Mouse (Mus musculus) heart, embryonic 13.5 days (tissue): ENCODE measurements around the gene Specc1. TPM values are rescaled to one million over a fixed set of nuclear protein-coding genes. Genes with fewer than 3 reads are reported as not detected.

Experiments
- ATAC-seq: fragments of 200-750 bp; cut with Nextera tagmentation; 2 replicates; pipeline ENCODE4 v1.8.0; 2017; ENCODE audit warnings: moderate TSS enrichment; ENCODE audit not compliant: insufficient number of reproducible peaks, low FRiP score, low TSS enrichment; ENCODE audit errors: extremely low read depth
- H3K27ac ChIP-seq: fragments of 300-500 bp; sonication (generic); replicated peaks from 2 replicates; pipeline ENCODE4 v1.5.1; 2015; ENCODE audit warnings: moderate library complexity, mild to moderate bottlenecking, inconsistent platforms
- H3K27me3 ChIP-seq: fragments of 300-500 bp; sonication (generic); replicated peaks from 2 replicates; pipeline ENCODE4 v1.6.1; 2015; ENCODE audit warnings: mild to moderate bottlenecking, inconsistent platforms
- H3K36me3 ChIP-seq: fragments of 300-500 bp; sonication (generic); 2 replicates; pipeline ENCODE4 v1.6.1; 2015; ENCODE audit warnings: mild to moderate bottlenecking, inconsistent platforms
- H3K4me1 ChIP-seq: fragments of 300-500 bp; sonication (generic); 2 replicates; pipeline ENCODE4 v1.6.1; 2015; ENCODE audit warnings: inconsistent platforms
- H3K4me2 ChIP-seq: fragments of 300-500 bp; sonication (generic); 2 replicates; pipeline ENCODE4 v1.6.1; 2015; ENCODE audit warnings: inconsistent platforms, mild to moderate bottlenecking, moderate library complexity
- H3K4me3 ChIP-seq: fragments of 300-500 bp; sonication (generic); 2 replicates; pipeline ENCODE4 v1.5.1; 2015; ENCODE audit warnings: moderate library complexity, mild to moderate bottlenecking, inconsistent platforms
- H3K9ac ChIP-seq: fragments of 300-500 bp; sonication (generic); 2 replicates; pipeline ENCODE4 v1.6.1; 2015; ENCODE audit warnings: inconsistent platforms, mild to moderate bottlenecking, moderate library complexity
- H3K9me3 ChIP-seq: fragments of 300-500 bp; sonication (generic); 2 replicates; pipeline ENCODE4 v1.6.1; 2016; ENCODE audit warnings: inconsistent platforms
- WGBS: fragments of 180-500 bp; shearing (Covaris S2); methylation state at CpG from one replicate; pipeline ENCODE4 v1.1.7; 2015; ENCODE audit warnings: mixed read lengths; 5-methylcytosine and 5-hydroxymethylcytosine counted together
- polyA plus RNA-seq: library from polyadenylated mRNA; unstranded; fragments of >200 nt; fragmentation: Nextera tagmentation; extraction: Ambion mirVana; gene quantifications from 2 replicates; pipeline ENCODE4 v1.2.1, GENCODE M21; 2015

The Specc1 gene
- polyA plus RNA-seq, 1 experiment from 2014 or later: 13.1 TPM

GRCm38 (mm10) chr11:62192050-62192449 lies 235.5 kb downstream of the Specc1 start:
- no peaks in the 10 kb centered on the region for H3K9me3 ChIP-seq
- no peak overlapping the region for H3K27ac ChIP-seq
- 65% methylated on average over 3 of the region's 3 CpGs for WGBS
- no peak overlapping the region for H3K4me2 ChIP-seq
- H3K36me3 ChIP-seq: no peaks in the 10 kb centered on the region; the same call in 1 of the 2 replicates
- no peaks in the 10 kb centered on the region for H3K27me3 ChIP-seq
- no peaks in the 10 kb centered on the region for H3K4me1 ChIP-seq
- H3K4me3 ChIP-seq: no peak overlapping the region
- H3K9ac ChIP-seq: no peak overlapping the region
- no peak for ATAC-seq

DNA sequence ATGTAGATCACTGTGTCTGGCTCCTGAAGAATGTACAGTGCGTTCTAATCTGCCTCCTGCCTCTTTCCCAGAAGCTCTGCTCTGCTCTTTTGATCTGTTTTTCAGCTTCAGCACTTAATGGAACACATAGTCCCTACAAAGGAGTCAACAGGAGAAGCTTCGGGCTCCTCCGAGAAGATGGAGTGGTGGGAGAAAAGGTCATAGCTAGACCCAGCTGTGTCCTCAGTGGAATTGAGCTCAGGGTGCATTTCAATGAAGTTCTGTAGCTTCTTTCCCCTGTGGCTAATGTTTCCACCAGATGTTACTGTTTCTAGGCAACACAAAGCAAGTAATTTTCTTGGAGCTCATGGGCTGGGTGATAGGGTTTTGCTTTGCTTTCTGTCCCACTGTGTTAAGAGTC lies 236.6 kb downstream of the Specc1 start:
- Histone ChIP-seq H3K36me3 (no peaks in the 10 kb centered on the region; the same call in 1 of the 2 replicates), H3K4me2 (no peak overlapping the region), H3K4me1 (no peaks in the 10 kb centered on the region), H3K27me3 (no peaks in the 10 kb centered on the region), H3K4me3 (no peak overlapping the region), H3K27ac (no peak overlapping the region), H3K9me3 (no peaks in the 10 kb centered on the region), H3K9ac (no peak overlapping the region)
- ATAC-seq: no peak
- 85% methylated on average over 3 of the region's 3 CpGs for WGBS

GRCm38 (mm10) chr11:62194217-62194616 lies 237.7 kb downstream of the Specc1 start:
- Histone ChIP-seq H3K4me1 (no peaks in the 10 kb centered on the region), H3K36me3 (no peaks in the 10 kb centered on the region; the same call in 1 of the 2 replicates), H3K4me3 (no peak overlapping the region), H3K4me2 (no peak overlapping the region), H3K27me3 (no peaks in the 10 kb centered on the region), H3K9ac (no peak overlapping the region), H3K27ac (no peak overlapping the region), H3K9me3 (no peaks in the 10 kb centered on the region)
- no peak for ATAC-seq

- H3K36me3 ChIP-seq: peaks cover 6% of the 10 kb centered on the region; the same call in 1 of the 2 replicates
- H3K9me3 ChIP-seq: no peaks in the 10 kb centered on the region
- no peak overlapping the region for H3K27ac ChIP-seq
- H3K4me3 ChIP-seq: no peak overlapping the region
- no peaks in the 10 kb centered on the region for H3K27me3 ChIP-seq
- H3K4me2 ChIP-seq: no peak overlapping the region
- no peaks in the 10 kb centered on the region for H3K4me1 ChIP-seq
- ATAC-seq: no peak
- 63% methylated on average over 5 of the region's 5 CpGs for WGBS
- H3K9ac ChIP-seq: no peak overlapping the region
Observed at GRCm38 (mm10) chr11:62200901-62201512, 244.4 kb downstream of the Specc1 start.

DNA sequence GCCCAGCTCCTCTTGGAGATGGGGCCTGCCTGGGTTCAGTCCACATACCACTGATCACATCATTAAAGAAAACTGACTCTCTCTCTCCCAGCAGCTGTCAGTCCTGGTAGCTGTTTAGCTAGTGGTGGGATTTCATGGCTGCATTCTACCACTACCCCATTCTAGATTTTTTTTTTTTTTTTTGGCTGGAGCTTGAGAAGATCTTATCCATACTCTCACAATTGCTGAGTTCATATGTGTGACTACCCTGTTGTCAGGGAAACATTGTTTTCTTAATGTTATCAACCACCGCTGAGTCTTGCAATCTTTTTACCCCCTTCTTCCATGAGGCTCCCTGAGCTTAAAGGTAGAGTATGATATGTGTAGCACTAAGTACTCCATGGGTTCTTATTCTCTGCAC lies 246.1 kb downstream of the Specc1 start:
- no peak overlapping the region for H3K4me2 ChIP-seq
- ATAC-seq: no peak
- H3K27ac ChIP-seq: no peak overlapping the region
- no peak overlapping the region for H3K4me3 ChIP-seq
- H3K36me3 ChIP-seq: peaks cover 16% of the 10 kb centered on the region
- H3K9me3 ChIP-seq: no peaks in the 10 kb centered on the region
- WGBS: 74% methylated on average over 1 of the region's 1 CpGs
- no peaks in the 10 kb centered on the region for H3K27me3 ChIP-seq
- H3K9ac ChIP-seq: no peak overlapping the region
- H3K4me1 ChIP-seq: no peaks in the 10 kb centered on the region

DNA sequence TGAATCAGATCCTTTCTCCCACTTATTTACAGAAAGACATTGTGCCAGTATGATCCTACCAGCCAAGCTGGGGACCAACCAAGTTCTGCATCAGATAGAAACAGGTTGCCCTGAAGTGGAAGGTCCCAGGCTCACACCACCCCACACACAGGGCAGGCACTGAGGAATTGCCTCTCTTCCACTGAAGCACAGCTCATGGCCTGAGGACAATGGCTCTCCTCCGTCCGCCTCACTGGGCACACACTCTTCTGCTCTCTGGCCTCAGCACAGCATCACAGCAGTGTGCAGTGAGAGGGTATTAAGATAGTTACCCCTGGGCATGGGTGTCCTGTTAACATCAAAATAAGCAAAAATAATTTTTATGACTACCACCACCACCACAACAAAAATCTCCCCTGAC lies 252.5 kb downstream of the Specc1 start:
- peaks cover 22% of the 10 kb centered on the region for H3K36me3 ChIP-seq
- H3K4me2 ChIP-seq: no peak overlapping the region
- no peak overlapping the region for H3K27ac ChIP-seq
- no peaks in the 10 kb centered on the region for H3K9me3 ChIP-seq
- WGBS: 87% methylated on average over 2 of the region's 2 CpGs
- 0 out of 2 replicates have a peak, but pooled peaks cover 8% of the 10 kb centered on the region for H3K4me1 ChIP-seq
- ATAC-seq: no peak
- no peak overlapping the region for H3K9ac ChIP-seq
- no peaks in the 10 kb centered on the region for H3K27me3 ChIP-seq
- H3K4me3 ChIP-seq: no peak overlapping the region

DNA sequence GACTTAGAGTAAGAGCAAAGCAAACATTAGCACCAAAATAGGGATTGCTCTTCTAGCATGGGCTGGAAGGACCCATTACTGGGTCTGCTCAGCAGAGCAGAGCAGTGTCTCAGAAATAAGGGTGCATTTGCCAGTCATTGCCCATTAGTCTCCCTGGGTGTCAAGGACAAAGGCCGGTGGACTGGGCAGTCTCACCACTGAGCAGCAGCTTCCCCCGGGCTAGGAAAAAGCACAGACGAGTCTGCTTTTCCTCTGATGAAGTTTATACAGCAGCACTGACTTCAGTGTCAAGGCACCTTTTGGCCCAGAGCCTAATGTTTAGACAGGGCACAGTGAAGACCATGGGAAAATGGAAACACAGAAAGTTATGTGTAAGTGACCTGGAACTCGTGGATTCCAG lies 253.3 kb downstream of the Specc1 start:
- Histone ChIP-seq H3K4me1 (0 out of 2 replicates have a peak, but pooled peaks cover 8% of the 10 kb centered on the region), H3K4me2 (no peak overlapping the region), H3K9me3 (no peaks in the 10 kb centered on the region), H3K27me3 (no peaks in the 10 kb centered on the region), H3K27ac (peak overlapping the region; percentile 36; the same call in 1 of the 2 replicates), H3K36me3 (peaks cover 22% of the 10 kb centered on the region), H3K4me3 (no peak overlapping the region), H3K9ac (no peak overlapping the region)
- WGBS: 55% methylated on average over 4 of the region's 4 CpGs
- ATAC-seq: no peak

- no peak overlapping the region for H3K4me2 ChIP-seq
- H3K27me3 ChIP-seq: no peaks in the 10 kb centered on the region
- H3K4me3 ChIP-seq: no peak overlapping the region
- no peaks in the 10 kb centered on the region for H3K36me3 ChIP-seq
- H3K9ac ChIP-seq: no peak overlapping the region
- ATAC-seq: no peak
- H3K27ac ChIP-seq: no peak overlapping the region
- H3K9me3 ChIP-seq: no peaks in the 10 kb centered on the region
- 0 out of 2 replicates have a peak, but pooled peaks cover 8% of the 10 kb centered on the region for H3K4me1 ChIP-seq
- WGBS: 82% methylated on average over 12 of the region's 12 CpGs
Observed at GRCm38 (mm10) chr11:62213384-62213989, 256.9 kb downstream of the Specc1 start.

- no peak overlapping the region for H3K4me2 ChIP-seq
- peaks cover 3% of the 10 kb centered on the region; the same call in 1 of the 2 replicates for H3K4me1 ChIP-seq
- no peaks in the 10 kb centered on the region for H3K9me3 ChIP-seq
- ATAC-seq: no peak
- H3K27ac ChIP-seq: no peak overlapping the region
- H3K4me3 ChIP-seq: no peak overlapping the region
- no peaks in the 10 kb centered on the region for H3K27me3 ChIP-seq
- no peaks in the 10 kb centered on the region for H3K36me3 ChIP-seq
- no peak overlapping the region for H3K9ac ChIP-seq
- 62% methylated on average over 2 of the region's 2 CpGs for WGBS
Observed at GRCm38 (mm10) chr11:62215107-62215506, 258.5 kb downstream of the Specc1 start.

DNA sequence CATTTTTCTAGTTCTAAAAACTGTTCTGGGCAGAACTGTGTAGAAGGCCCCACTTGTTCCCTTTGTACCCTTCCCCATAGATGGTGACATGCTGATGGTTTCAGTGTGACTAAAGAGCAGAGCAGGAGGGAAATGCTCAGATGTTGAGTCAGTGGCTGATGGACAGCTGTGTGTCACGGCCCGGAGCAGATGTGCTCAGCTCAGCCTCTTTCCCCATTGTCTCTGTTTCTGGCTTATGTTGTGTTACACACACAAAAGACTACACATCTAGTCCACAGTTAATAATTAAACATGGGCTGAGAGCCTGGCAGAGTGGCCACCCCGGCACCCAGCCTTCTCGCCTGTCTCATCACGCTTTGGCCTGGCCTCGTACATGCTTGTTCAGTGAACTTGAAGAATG lies 261.2 kb downstream of the Specc1 start:
- no peak for ATAC-seq
- 80% methylated on average over 6 of the region's 6 CpGs for WGBS
- H3K9ac ChIP-seq: no peak overlapping the region
- no peak overlapping the region for H3K4me2 ChIP-seq
- no peak overlapping the region for H3K27ac ChIP-seq
- no peak overlapping the region for H3K4me3 ChIP-seq
- H3K4me1 ChIP-seq: peaks cover 21% of the 10 kb centered on the region
- H3K36me3 ChIP-seq: no peaks in the 10 kb centered on the region
- H3K9me3 ChIP-seq: no peaks in the 10 kb centered on the region
- no peaks in the 10 kb centered on the region for H3K27me3 ChIP-seq

- no peak for ATAC-seq
- Histone ChIP-seq H3K9me3 (no peaks in the 10 kb centered on the region), H3K4me3 (no peak overlapping the region), H3K27ac (peak overlapping the region; percentile 60; the same call in 1 of the 2 replicates), H3K4me2 (no peak overlapping the region), H3K36me3 (no peaks in the 10 kb centered on the region), H3K27me3 (no peaks in the 10 kb centered on the region), H3K9ac (no peak overlapping the region), H3K4me1 (peaks cover 38% of the 10 kb centered on the region)
- WGBS: 54% methylated on average over 7 of the region's 7 CpGs
Observed at GRCm38 (mm10) chr11:62220756-62221510, 264.4 kb downstream of the Specc1 start.
